Mouse (Mus musculus) small intestine, adult 2 months (tissue): ENCODE measurements around the gene Nkiras2.

Experiments
- CTCF ChIP-seq: fragments of 200-500 bp; IDR thresholded peaks from 2 replicates; pipeline ENCODE4 v1.5.1; 2012; ENCODE audit warnings: low read depth, mild to moderate bottlenecking, control low read depth, inconsistent platforms, low read length, moderate library complexity, mixed read lengths; ENCODE audit not compliant: insufficient replicate concordance, insufficient read length; ENCODE audit errors: extremely low read depth
- POLR2A ChIP-seq: fragments of 200-500 bp; IDR thresholded peaks from 2 replicates; pipeline ENCODE4 v1.6.1; 2012; ENCODE audit warnings: low read depth, mild to moderate bottlenecking, control low read depth, inconsistent platforms, low read length, moderate library complexity

GRCm38 (mm10) chr11:100607121-100607520 is 11.9 kb upstream of the Nkiras2 start:
- no peak for TF ChIP-seq POLR2A
- no peak for TF ChIP-seq CTCF
